ENCODE assay signal across 19 mouse cellular contexts in the genomic region with DNA sequence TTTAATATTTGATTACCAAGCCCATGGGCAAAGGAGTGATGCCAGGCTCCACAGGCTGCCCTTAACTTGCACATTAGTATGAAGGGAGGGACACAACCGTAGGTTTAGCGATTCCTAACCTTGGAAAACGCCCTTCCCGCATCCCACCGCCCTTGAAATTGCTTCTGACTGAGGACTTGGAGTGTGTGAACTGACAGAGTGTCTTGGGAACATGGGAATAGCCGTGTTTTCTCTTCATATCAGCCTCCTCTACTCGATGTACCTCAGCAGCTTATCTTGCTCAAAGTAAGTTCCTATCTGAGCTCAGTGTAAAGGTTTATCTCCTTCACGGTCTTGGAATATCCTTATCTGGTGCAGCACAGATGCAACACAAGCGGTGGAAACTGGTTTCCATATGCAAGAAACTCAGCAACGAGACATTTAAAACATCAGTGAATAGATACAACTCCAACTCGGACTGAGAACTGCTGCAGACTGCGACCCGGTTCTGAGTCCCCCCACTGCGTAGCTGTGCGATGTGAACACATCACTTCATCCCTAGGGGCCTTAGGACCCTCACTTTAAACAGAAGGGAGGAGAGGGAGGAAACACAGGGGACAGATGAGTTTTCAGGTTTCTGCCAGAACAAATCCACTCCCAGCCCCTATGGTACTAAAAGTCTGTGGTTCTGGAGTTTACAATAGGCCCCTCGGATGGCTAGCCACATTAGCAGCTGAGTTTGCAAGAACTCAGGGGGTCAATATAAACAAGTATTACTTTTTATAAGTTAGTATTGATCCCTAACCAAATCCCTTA. TPM values are rescaled to one million over a fixed set of nuclear protein-coding genes. Genes with fewer than 3 reads are reported as not detected.
DNase-seq lines count a peak whose midpoint lies in the region; ATAC-seq lines count a peak whose summit lies in the region.
"Had no signal": no experiment of that assay in that cellular context is flagged by ENCODE, and none has a peak within 500 bp of the region (broad histone marks: within the 10 kb centered on the region; RNA-seq: fewer than 3 reads in every experiment).

No protein-coding gene starts in this region.

- ATAC-seq in heart, embryonic 15.5 days (replicated peaks; ENCODE audit: insufficient number of reproducible peaks, insufficient read depth, low FRiP score, low read depth) = no peak
- peak; percentile 41; the same call in 1 of the 2 replicates for ATAC-seq in liver, embryonic 13.5 days (ENCODE audit: low read depth)
- no peak for ATAC-seq in liver, embryonic 11.5 days (replicated peaks; ENCODE audit: low FRiP score)
- ATAC-seq: forebrain, embryonic 14.5 days; intestine, embryonic 15.5 days had no signal

- no peak overlapping the region for H3K4me3 ChIP-seq in heart, embryonic 10.5 days
- H3K4me3 ChIP-seq in heart, embryonic 15.5 days = no peak overlapping the region
- H3K4me3 ChIP-seq in liver, embryonic 13.5 days (replicated peaks) = no peak overlapping the region
- no peak overlapping the region for H3K4me3 ChIP-seq in liver, embryonic 11.5 days (ENCODE audit: low read depth, low read length)
- H3K4me3 ChIP-seq in forebrain, embryonic 10.5 days = no peak overlapping the region
- H3K4me3 ChIP-seq: embryonic facial prominence, embryonic 10.5 days; hindbrain, embryonic 10.5 days; intestine, embryonic 15.5 days; kidney, embryonic 15.5 days had no signal

- peak overlapping the region; percentile 69 for H3K27ac ChIP-seq in heart, embryonic 10.5 days
- H3K27ac ChIP-seq in heart, embryonic 15.5 days = peak overlapping the region; percentile 33; the same call in 1 of the 2 replicates
- no peak overlapping the region for H3K27ac ChIP-seq in liver, embryonic 13.5 days
- no peak overlapping the region for H3K27ac ChIP-seq in liver, embryonic 11.5 days (ENCODE audit: low read depth, low read length)
- H3K27ac ChIP-seq in forebrain, embryonic 10.5 days = no peak overlapping the region
- H3K27ac ChIP-seq: embryonic facial prominence, embryonic 10.5 days; hindbrain, embryonic 14.5 days; intestine, embryonic 15.5 days; kidney, embryonic 15.5 days had no signal

- peaks cover 49% of the 10 kb centered on the region for H3K4me1 ChIP-seq in heart, embryonic 10.5 days
- H3K4me1 ChIP-seq in heart, embryonic 15.5 days (replicated peaks) = peaks cover 41% of the 10 kb centered on the region
- H3K4me1 ChIP-seq in liver, embryonic 13.5 days (replicated peaks) = peaks cover 13% of the 10 kb centered on the region
- peaks cover 5% of the 10 kb centered on the region; the same call in 1 of the 2 replicates for H3K4me1 ChIP-seq in liver, embryonic 11.5 days (replicated peaks; ENCODE audit: control insufficient read depth, insufficient read depth, low read length)
- H3K4me1 ChIP-seq in forebrain, embryonic 10.5 days = peaks cover 19% of the 10 kb centered on the region

- H3K27me3 ChIP-seq in heart, embryonic 10.5 days (ENCODE audit: insufficient read depth, poor library complexity, severe bottlenecking) = no peaks in the 10 kb centered on the region
- H3K27me3 ChIP-seq in heart, embryonic 15.5 days = no peaks in the 10 kb centered on the region
- H3K27me3 ChIP-seq in liver, embryonic 13.5 days = no peaks in the 10 kb centered on the region
- no peaks in the 10 kb centered on the region for H3K27me3 ChIP-seq in liver, embryonic 11.5 days (replicated peaks; ENCODE audit: control insufficient read depth, insufficient read depth, low read length)
- no peaks in the 10 kb centered on the region for H3K27me3 ChIP-seq in forebrain, embryonic 10.5 days (ENCODE audit: poor library complexity, severe bottlenecking)
- H3K27me3 ChIP-seq: intestine, embryonic 15.5 days; kidney, embryonic 15.5 days had no signal

- 50% methylated on average over 16 of the region's 16 CpGs for WGBS in heart, embryonic 10.5 days
- WGBS in heart, embryonic 15.5 days = 50% methylated on average over 16 of the region's 16 CpGs
- WGBS in liver, embryonic 13.5 days (ENCODE audit: insufficient replicate concordance) = 46% methylated on average over 16 of the region's 16 CpGs
- WGBS in liver, embryonic 11.5 days = 62% methylated on average over 16 of the region's 16 CpGs
- 87% methylated on average over 16 of the region's 16 CpGs for WGBS in forebrain, embryonic 10.5 days

- H3K4me2 ChIP-seq in heart, embryonic 15.5 days = no peak overlapping the region
- H3K4me2 ChIP-seq in liver, embryonic 13.5 days = no peak overlapping the region
- no peak overlapping the region for H3K4me2 ChIP-seq in liver, embryonic 11.5 days
- H3K4me2 ChIP-seq: hindbrain, embryonic 14.5 days; intestine, embryonic 15.5 days; kidney, embryonic 15.5 days had no signal

- peak; percentile 64 for DNase-seq in heart, embryonic 10.5 days (ENCODE audit: low spot score)
- DNase-seq in heart, adult 8-10 months (ENCODE audit: low spot score) = no peak
- DNase-seq in heart, adult 18-20 months = no peak
- DNase-seq in liver, embryonic 13.5 days = no peak
- DNase-seq in liver, embryonic 11.5 days (ENCODE audit: low spot score) = no peak
- DNase-seq in forebrain, embryonic 10.5 days (ENCODE audit: extremely low spot score, low spot score) = no peak
- DNase-seq: adrenal gland, adult 2 months; adrenal gland, postnatal 25 days; cerebellum, adult 2 months; cerebellum, postnatal 10 days; gastrocnemius, postnatal 10 days; kidney, adult 18-20 months had no signal

- H3K9me3 ChIP-seq in heart, embryonic 10.5 days = no peaks in the 10 kb centered on the region
- H3K9me3 ChIP-seq in heart, embryonic 15.5 days (replicated peaks) = no peaks in the 10 kb centered on the region
- no peaks in the 10 kb centered on the region for H3K9me3 ChIP-seq in liver, embryonic 13.5 days (replicated peaks)
- H3K9me3 ChIP-seq in liver, embryonic 11.5 days (ENCODE audit: control insufficient read depth, low read length) = no peaks in the 10 kb centered on the region
- no peaks in the 10 kb centered on the region for H3K9me3 ChIP-seq in forebrain, embryonic 10.5 days
- H3K9me3 ChIP-seq: embryonic facial prominence, embryonic 10.5 days; hindbrain, embryonic 10.5 days; intestine, embryonic 15.5 days; kidney, embryonic 15.5 days had no signal

- H3K36me3 ChIP-seq in heart, embryonic 10.5 days = no peaks in the 10 kb centered on the region
- no peaks in the 10 kb centered on the region for H3K36me3 ChIP-seq in heart, embryonic 15.5 days
- H3K36me3 ChIP-seq in liver, embryonic 13.5 days = no peaks in the 10 kb centered on the region
- H3K36me3 ChIP-seq in liver, embryonic 11.5 days (ENCODE audit: control insufficient read depth, insufficient read depth, low read length) = no peaks in the 10 kb centered on the region
- H3K36me3 ChIP-seq in forebrain, embryonic 10.5 days (replicated peaks) = no peaks in the 10 kb centered on the region
- H3K36me3 ChIP-seq: embryonic facial prominence, embryonic 10.5 days; hindbrain, embryonic 10.5 days; intestine, embryonic 15.5 days; kidney, embryonic 15.5 days had no signal

- no peak overlapping the region for H3K9ac ChIP-seq in heart, embryonic 15.5 days
- H3K9ac ChIP-seq in liver, embryonic 13.5 days = no peak overlapping the region
- no peak overlapping the region for H3K9ac ChIP-seq in liver, embryonic 11.5 days (ENCODE audit: low read depth, low read length)
- H3K9ac ChIP-seq: hindbrain, embryonic 14.5 days; intestine, embryonic 15.5 days; kidney, embryonic 15.5 days had no signal

RNA-seq across cellular contexts. Expression of gene Zfp366, which starts 43.0 kb away (rescaled TPM):
- polyA plus RNA-seq in heart, embryonic 10.5 days (2016; fragmentation: Nextera tagmentation; extraction: Ambion mirVana) = 0.10 and 0.14 TPM in 2 replicates
- 10 to 100 TPM in 2 of 4 experiments, 1 to 10 TPM in 2; 7.9 to 12.2 (median 9.7) TPM for total RNA-seq in heart, adult 8-10 months (2022)
- 0.58 and 0.62 TPM in 2 replicates for polyA plus RNA-seq in heart, embryonic 15.5 days (2015; fragmentation: Nextera tagmentation; extraction: Ambion mirVana)
- total RNA-seq in heart, adult 18-20 months (2021) = 10 to 100 TPM; 14.1 to 14.9 TPM
- 0.16 and 0.21 TPM in 2 replicates for polyA plus RNA-seq in liver, embryonic 13.5 days (2015; fragmentation: Nextera tagmentation; extraction: Ambion mirVana)
- polyA plus RNA-seq in liver, embryonic 11.5 days (2014; fragmentation: Nextera tagmentation; extraction: Ambion mirVana) = 0.51 and 0.69 TPM in 2 replicates
- 0.36 and 0.47 TPM in 2 replicates for polyA plus RNA-seq in forebrain, embryonic 10.5 days (2016; fragmentation: Nextera tagmentation; extraction: Ambion mirVana)

Comparison
In these comparisons a context has a peak if more than half of its experiments do, and no peak if none do; other contexts are left out.
1. H3K27ac ChIP-seq: peak in heart, embryonic 10.5 days (single experiment) and heart, embryonic 15.5 days (single experiment); none in liver, embryonic 13.5 days (single experiment), liver, embryonic 11.5 days (single experiment) and forebrain, embryonic 10.5 days (single experiment).